Mouse (Mus musculus) midbrain, embryonic 15.5 days (tissue): ENCODE measurements at regions not wholly inside any gene's neighbourhood (a gene's known extent, or its start where the extent isn't known, plus 50 kb on each side); places are given as distances from the start of the nearest gene placed in this dataset.

Source experiments
- ATAC-seq: fragments of 200-750 bp; cut with Nextera tagmentation; replicated peaks from 2 replicates; pipeline ENCODE4 v1.8.0; 2017; ENCODE audit warnings: moderate TSS enrichment
- H3K27ac ChIP-seq: fragments of 300-500 bp; sonication (generic); 2 replicates; pipeline ENCODE4 v1.5.1; 2015; ENCODE audit warnings: mild to moderate bottlenecking, inconsistent platforms
- H3K27me3 ChIP-seq: fragments of 300-500 bp; sonication (generic); replicated peaks from 2 replicates; pipeline ENCODE4 v1.6.1; 2015; ENCODE audit warnings: inconsistent platforms
- H3K36me3 ChIP-seq: fragments of 300-500 bp; sonication (generic); replicated peaks from 2 replicates; pipeline ENCODE4 v1.6.1; 2015; ENCODE audit warnings: inconsistent platforms
- H3K4me1 ChIP-seq: fragments of 300-500 bp; sonication (generic); 2 replicates; pipeline ENCODE4 v1.6.1; 2015; ENCODE audit warnings: inconsistent platforms
- H3K4me2 ChIP-seq: fragments of 300-500 bp; sonication (generic); 2 replicates; pipeline ENCODE4 v1.6.1; 2015; ENCODE audit warnings: inconsistent platforms, mild to moderate bottlenecking, moderate library complexity
- H3K4me3 ChIP-seq: fragments of 300-500 bp; sonication (generic); 2 replicates; pipeline ENCODE4 v1.5.1; 2015; ENCODE audit warnings: mild to moderate bottlenecking, inconsistent platforms
- H3K9ac ChIP-seq: fragments of 300-500 bp; sonication (generic); 2 replicates; pipeline ENCODE4 v1.6.1; 2015; ENCODE audit warnings: mild to moderate bottlenecking, inconsistent platforms
- H3K9me3 ChIP-seq: fragments of 300-500 bp; sonication (generic); 2 replicates; pipeline ENCODE4 v1.6.1; 2016; ENCODE audit warnings: inconsistent platforms
- WGBS: fragments of 180-500 bp; shearing (Covaris S2); methylation state at CpG from one replicate; pipeline ENCODE4 v1.1.7; 2015; ENCODE audit warnings: mixed read lengths; 5-methylcytosine and 5-hydroxymethylcytosine counted together

- H3K4me1 ChIP-seq: peaks cover 20% of the 10 kb centered on the region
- no peaks in the 10 kb centered on the region for H3K36me3 ChIP-seq
Observed at GRCm38 (mm10) chr1:41887556-41887955, 808.0 kb upstream of the Pou3f3 start.

GRCm38 (mm10) chr1:41888213-41888612 is 807.4 kb upstream of the Pou3f3 start:
- Histone ChIP-seq H3K4me1 (peaks cover 20% of the 10 kb centered on the region), H3K9me3 (no peaks in the 10 kb centered on the region), H3K4me2 (no peak overlapping the region), H3K27ac (no peak overlapping the region), H3K9ac (no peak overlapping the region), H3K4me3 (no peak overlapping the region), H3K27me3 (no peaks in the 10 kb centered on the region), H3K36me3 (no peaks in the 10 kb centered on the region)
- peak; percentile 18; the same call in 1 of the 2 replicates for ATAC-seq
- WGBS: 11% methylated on average over 2 of the region's 2 CpGs

More at GRCm38 (mm10) chr1:41887556-41887955, 808.0 kb upstream of the Pou3f3 start:
- no peak overlapping the region for H3K9ac ChIP-seq
- no peaks in the 10 kb centered on the region for H3K27me3 ChIP-seq
- 94% methylated on average over 8 of the region's 8 CpGs for WGBS
- no peaks in the 10 kb centered on the region for H3K9me3 ChIP-seq
- no peak overlapping the region for H3K4me3 ChIP-seq
- no peak for ATAC-seq
- H3K4me2 ChIP-seq: no peak overlapping the region
- H3K27ac ChIP-seq: no peak overlapping the region

GRCm38 (mm10) chr1:41888966-41889365 is 806.6 kb upstream of the Pou3f3 start:
- H3K4me1 ChIP-seq: peaks cover 20% of the 10 kb centered on the region
- H3K27ac ChIP-seq: no peak overlapping the region
- ATAC-seq: no peak
- no peaks in the 10 kb centered on the region for H3K9me3 ChIP-seq
- 49% methylated on average over 5 of the region's 5 CpGs for WGBS
- H3K4me3 ChIP-seq: no peak overlapping the region
- H3K4me2 ChIP-seq: no peak overlapping the region
- H3K9ac ChIP-seq: no peak overlapping the region
- no peaks in the 10 kb centered on the region for H3K27me3 ChIP-seq
- no peaks in the 10 kb centered on the region for H3K36me3 ChIP-seq

GRCm38 (mm10) chr1:41889940-41890339 is 805.6 kb upstream of the Pou3f3 start:
- peaks cover 20% of the 10 kb centered on the region for H3K4me1 ChIP-seq
- no peak overlapping the region for H3K4me2 ChIP-seq
- WGBS: 43% methylated on average over 6 of the region's 6 CpGs
- no peaks in the 10 kb centered on the region for H3K36me3 ChIP-seq
- no peak overlapping the region for H3K4me3 ChIP-seq
- no peak overlapping the region for H3K27ac ChIP-seq
- H3K9me3 ChIP-seq: no peaks in the 10 kb centered on the region
- H3K9ac ChIP-seq: no peak overlapping the region
- H3K27me3 ChIP-seq: no peaks in the 10 kb centered on the region
- no peak for ATAC-seq

- 23% methylated on average over 19 of the region's 20 CpGs for WGBS
- Histone ChIP-seq H3K27me3 (no peaks in the 10 kb centered on the region), H3K27ac (0 out of 2 replicates have a peak overlapping the region, but pooled peaks have one; percentile 17), H3K4me3 (0 out of 2 replicates have a peak overlapping the region, but pooled peaks have one; percentile 4), H3K4me1 (peaks cover 20% of the 10 kb centered on the region), H3K9ac (0 out of 2 replicates have a peak overlapping the region, but pooled peaks have one; percentile 8), H3K9me3 (no peaks in the 10 kb centered on the region), H3K36me3 (no peaks in the 10 kb centered on the region), H3K4me2 (peak overlapping the region; percentile 41)
- ATAC-seq: peak; percentile 57; the same call in 1 of the 2 replicates
Observed at GRCm38 (mm10) chr1:41890714-41891689, 804.6 kb upstream of the Pou3f3 start.

GRCm38 (mm10) chr1:41891730-41892129 is 803.8 kb upstream of the Pou3f3 start:
- Histone ChIP-seq H3K4me3 (no peak overlapping the region), H3K4me1 (peaks cover 20% of the 10 kb centered on the region), H3K9me3 (no peaks in the 10 kb centered on the region), H3K27ac (no peak overlapping the region), H3K9ac (no peak overlapping the region), H3K4me2 (no peak overlapping the region), H3K27me3 (no peaks in the 10 kb centered on the region), H3K36me3 (no peaks in the 10 kb centered on the region)
- 24% methylated on average over 11 of the region's 11 CpGs for WGBS
- peak; percentile 60; the same call in 1 of the 2 replicates for ATAC-seq

- no peak overlapping the region for H3K27ac ChIP-seq
- no peak overlapping the region for H3K4me3 ChIP-seq
- H3K4me2 ChIP-seq: no peak overlapping the region
- peaks cover 20% of the 10 kb centered on the region for H3K4me1 ChIP-seq
- no peak overlapping the region for H3K9ac ChIP-seq
- H3K27me3 ChIP-seq: no peaks in the 10 kb centered on the region
- no peaks in the 10 kb centered on the region for H3K36me3 ChIP-seq
- ATAC-seq: 0 out of 2 replicates have a peak, but pooled peaks have one; percentile 18
- H3K9me3 ChIP-seq: no peaks in the 10 kb centered on the region
- 33% methylated on average over 2 of the region's 2 CpGs for WGBS
Observed at GRCm38 (mm10) chr1:41892376-41892775, 803.2 kb upstream of the Pou3f3 start.

- Histone ChIP-seq H3K36me3 (no peaks in the 10 kb centered on the region), H3K9ac (no peak overlapping the region), H3K27me3 (no peaks in the 10 kb centered on the region), H3K9me3 (no peaks in the 10 kb centered on the region), H3K4me3 (no peak overlapping the region), H3K4me1 (no peaks in the 10 kb centered on the region), H3K27ac (no peak overlapping the region), H3K4me2 (no peak overlapping the region)
- ATAC-seq: peak; percentile 67
- 62% methylated on average over 4 of the region's 4 CpGs for WGBS
Observed at GRCm38 (mm10) chr1:41897768-41898330, 797.7 kb upstream of the Pou3f3 start.

- no peaks in the 10 kb centered on the region for H3K36me3 ChIP-seq
- H3K4me1 ChIP-seq: no peaks in the 10 kb centered on the region
- no peak overlapping the region for H3K4me3 ChIP-seq
- ATAC-seq: no peak
- no peak overlapping the region for H3K9ac ChIP-seq
- H3K27ac ChIP-seq: no peak overlapping the region
- H3K4me2 ChIP-seq: no peak overlapping the region
- no peaks in the 10 kb centered on the region for H3K9me3 ChIP-seq
- no peaks in the 10 kb centered on the region for H3K27me3 ChIP-seq
- WGBS: 89% methylated on average over 6 of the region's 6 CpGs
Observed at GRCm38 (mm10) chr1:41900370-41900769, 795.2 kb upstream of the Pou3f3 start.

GRCm38 (mm10) chr1:41905971-41906370 is 789.6 kb upstream of the Pou3f3 start:
- no peaks in the 10 kb centered on the region for H3K4me1 ChIP-seq
- no peak for ATAC-seq
- no peaks in the 10 kb centered on the region for H3K27me3 ChIP-seq
- 85% methylated on average over 5 of the region's 5 CpGs for WGBS
- no peak overlapping the region for H3K4me3 ChIP-seq
- H3K4me2 ChIP-seq: no peak overlapping the region
- H3K36me3 ChIP-seq: no peaks in the 10 kb centered on the region
- no peak overlapping the region for H3K27ac ChIP-seq
- H3K9ac ChIP-seq: no peak overlapping the region
- no peaks in the 10 kb centered on the region for H3K9me3 ChIP-seq

GRCm38 (mm10) chr1:41908001-41908807 is 787.4 kb upstream of the Pou3f3 start:
- no peak overlapping the region for H3K9ac ChIP-seq
- H3K4me2 ChIP-seq: no peak overlapping the region
- 91% methylated on average over 8 of the region's 8 CpGs for WGBS
- H3K9me3 ChIP-seq: no peaks in the 10 kb centered on the region
- ATAC-seq: no peak
- no peaks in the 10 kb centered on the region for H3K36me3 ChIP-seq
- no peaks in the 10 kb centered on the region for H3K27me3 ChIP-seq
- H3K4me1 ChIP-seq: no peaks in the 10 kb centered on the region
- H3K27ac ChIP-seq: no peak overlapping the region
- H3K4me3 ChIP-seq: no peak overlapping the region

GRCm38 (mm10) chr1:41908808-41909110 is 786.8 kb upstream of the Pou3f3 start:
- Histone ChIP-seq H3K4me3 (no peak overlapping the region), H3K36me3 (no peaks in the 10 kb centered on the region), H3K4me2 (no peak overlapping the region), H3K27ac (no peak overlapping the region), H3K9me3 (no peaks in the 10 kb centered on the region), H3K27me3 (no peaks in the 10 kb centered on the region), H3K4me1 (no peaks in the 10 kb centered on the region), H3K9ac (no peak overlapping the region)
- 86% methylated on average over 5 of the region's 5 CpGs for WGBS
- no peak for ATAC-seq
